Mouse (Mus musculus) intestine, postnatal 0 days (tissue): ENCODE data around the gene Bcas1. TPM values are rescaled to one million over a fixed set of nuclear protein-coding genes. Genes with fewer than 3 reads are reported as not detected.

Experiments used
- ATAC-seq: fragments of 200-750 bp; cut with Nextera tagmentation; 2 replicates; pipeline ENCODE4 v1.8.0; 2017; ENCODE audit warnings: mild to moderate bottlenecking, moderate TSS enrichment, moderate library complexity
- H3K27ac ChIP-seq: fragments of 300-500 bp; sonication (generic); 2 replicates; pipeline ENCODE4 v1.5.1; 2014; ENCODE audit warnings: mild to moderate bottlenecking, low read depth, low read length, moderate library complexity
- H3K27me3 ChIP-seq: fragments of 300-500 bp; sonication (generic); replicated peaks from 2 replicates; pipeline ENCODE4 v1.6.1; 2014; ENCODE audit warnings: low read length, mixed read lengths; ENCODE audit not compliant: control insufficient read depth, insufficient read depth
- H3K36me3 ChIP-seq: fragments of 300-500 bp; sonication (generic); 2 replicates; pipeline ENCODE4 v1.6.1; 2014; ENCODE audit warnings: mild to moderate bottlenecking, moderate library complexity; ENCODE audit not compliant: control insufficient read depth, insufficient read depth
- H3K4me1 ChIP-seq: fragments of 300-500 bp; sonication (generic); replicated peaks from 2 replicates; pipeline ENCODE4 v1.6.1; 2014; ENCODE audit warnings: antibody characterized with exemption, low read length, mixed read lengths; ENCODE audit not compliant: control insufficient read depth, insufficient read depth
- H3K4me2 ChIP-seq: fragments of 300-500 bp; sonication (generic); replicated peaks from 2 replicates; pipeline ENCODE4 v1.6.1; 2014; ENCODE audit warnings: low read depth, mild to moderate bottlenecking, moderate library complexity
- H3K4me3 ChIP-seq: fragments of 300-500 bp; sonication (generic); 2 replicates; pipeline ENCODE4 v1.5.1; 2014; ENCODE audit warnings: low read depth, low read length
- H3K9ac ChIP-seq: fragments of 300-500 bp; sonication (generic); 2 replicates; pipeline ENCODE4 v1.6.1; 2014; ENCODE audit warnings: mild to moderate bottlenecking, low read depth, low read length
- H3K9me3 ChIP-seq: fragments of 300-500 bp; sonication (generic); 2 replicates; pipeline ENCODE4 v1.6.1; 2016; ENCODE audit warnings: mixed run types; ENCODE audit not compliant: control insufficient read depth
- CTCF ChIP-seq: sonication (generic); IDR thresholded peaks from 2 replicates; pipeline ENCODE4 v1.5.1; 2016; ENCODE audit warnings: low read depth, mild to moderate bottlenecking, control low read depth, antibody characterized with exemption, moderate library complexity
- WGBS: fragments of 180-500 bp; shearing (Covaris S2); extraction: QIAGEN DNeasy Blood & Tissue Kit; methylation state at CpG from one replicate; pipeline ENCODE4 v1.1.7; 2014; 5-methylcytosine and 5-hydroxymethylcytosine counted together
- polyA plus RNA-seq: library from polyadenylated mRNA; unstranded; fragments of >200 nt; fragmentation: Nextera tagmentation; extraction: Ambion mirVana; gene quantifications from 2 replicates; pipeline ENCODE4 v1.2.1, GENCODE M21; 2015

Gene Bcas1
- polyA plus RNA-seq, 1 experiment from 2014 or later, result 5.6 TPM

DNA sequence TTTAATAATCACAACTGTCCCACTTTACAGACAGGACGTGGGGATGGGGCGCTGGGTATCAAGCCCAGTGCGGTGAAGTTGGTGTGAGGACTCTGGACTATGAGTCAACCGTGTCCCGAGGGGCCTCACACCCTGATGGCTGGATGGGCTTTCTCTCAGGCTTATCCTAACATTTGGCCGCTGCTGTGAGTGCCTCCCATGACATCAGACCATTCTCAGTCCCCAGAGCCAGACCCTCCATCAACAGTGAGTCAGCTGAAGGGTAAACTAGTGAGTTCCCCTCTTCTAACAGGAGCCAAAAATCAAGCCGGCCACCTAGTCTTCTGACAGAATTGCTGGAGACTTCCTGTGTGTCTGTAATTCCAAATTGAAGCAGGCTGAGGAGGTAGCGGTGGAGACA, 97.2 kb downstream of the Bcas1 start:
- ATAC-seq, result peak; percentile 87
- TF ChIP-seq CTCF, result no peak
- WGBS, result 19% methylated on average over 8 of the region's 8 CpGs
- H3K27ac ChIP-seq, result peak overlapping the region; percentile 67
- no peaks in the 10 kb centered on the region for H3K36me3 ChIP-seq
- H3K27me3 ChIP-seq, result no peaks in the 10 kb centered on the region
- H3K4me2 ChIP-seq, result peak overlapping the region; percentile 28; the same call in 1 of the 2 replicates
- H3K9me3 ChIP-seq, result no peaks in the 10 kb centered on the region
- 0 out of 2 replicates have a peak, but pooled peaks cover 8% of the 10 kb centered on the region for H3K4me1 ChIP-seq
- no peak overlapping the region for H3K4me3 ChIP-seq
- H3K9ac ChIP-seq, result 0 out of 2 replicates have a peak overlapping the region, but pooled peaks have one; percentile 3

- peak; percentile 81 for ATAC-seq
- 55% methylated on average over 13 of the region's 13 CpGs for WGBS
- Histone ChIP-seq H3K27me3 (no peaks in the 10 kb centered on the region), H3K4me3 (no peak overlapping the region), H3K4me2 (peak overlapping the region; percentile 28; the same call in 1 of the 2 replicates), H3K9me3 (no peaks in the 10 kb centered on the region), H3K9ac (no peak overlapping the region), H3K36me3 (no peaks in the 10 kb centered on the region), H3K27ac (peak overlapping the region; percentile 67), H3K4me1 (0 out of 2 replicates have a peak, but pooled peaks cover 8% of the 10 kb centered on the region)
- TF ChIP-seq CTCF, result no peak
These were observed 97.7 kb downstream of the Bcas1 start for GRCm38 (mm10) chr2:170329921-170330320.

- Histone ChIP-seq H3K4me2 (peak overlapping the region; percentile 59), H3K27me3 (no peaks in the 10 kb centered on the region), H3K4me3 (peak overlapping the region; percentile 22), H3K9ac (peak overlapping the region; percentile 45; the same call in 1 of the 2 replicates), H3K27ac (peak overlapping the region; percentile 69), H3K9me3 (no peaks in the 10 kb centered on the region), H3K4me1 (peaks cover 10% of the 10 kb centered on the region), H3K36me3 (no peaks in the 10 kb centered on the region)
- ATAC-seq, result peak; percentile 72
- no peak for TF ChIP-seq CTCF
- 2% methylated on average over 19 of the region's 19 CpGs for WGBS
These were observed 103.7 kb downstream of the Bcas1 start for GRCm38 (mm10) chr2:170323925-170324347.

DNA sequence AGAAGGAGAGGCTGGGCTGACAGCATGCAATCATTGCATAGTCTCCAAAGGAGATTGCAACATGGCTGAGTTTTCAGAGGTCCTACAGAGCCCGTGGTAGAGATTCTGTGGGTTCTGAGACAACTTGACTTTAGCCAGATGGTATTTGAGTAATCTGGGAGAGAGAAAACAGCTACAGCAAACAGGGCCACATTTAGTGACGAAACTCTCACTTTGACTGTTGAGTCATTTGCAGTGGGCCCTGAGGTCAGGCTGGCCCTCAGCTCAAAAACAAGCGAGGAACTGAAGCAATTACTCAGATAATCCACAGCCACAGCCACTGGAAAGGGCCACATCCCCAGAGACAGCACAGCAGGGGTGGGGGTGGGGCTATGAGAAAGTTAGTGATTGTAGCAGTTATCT, 105.6 kb downstream of the Bcas1 start:
- Histone ChIP-seq H3K27me3 (no peaks in the 10 kb centered on the region), H3K4me2 (no peak overlapping the region), H3K4me1 (peaks cover 13% of the 10 kb centered on the region), H3K36me3 (no peaks in the 10 kb centered on the region), H3K9me3 (no peaks in the 10 kb centered on the region), H3K9ac (no peak overlapping the region), H3K27ac (peak overlapping the region; percentile 54; the same call in 1 of the 2 replicates), H3K4me3 (no peak overlapping the region)
- TF ChIP-seq CTCF, result no peak
- ATAC-seq, result no peak
- 25% methylated on average over 3 of the region's 3 CpGs for WGBS

DNA sequence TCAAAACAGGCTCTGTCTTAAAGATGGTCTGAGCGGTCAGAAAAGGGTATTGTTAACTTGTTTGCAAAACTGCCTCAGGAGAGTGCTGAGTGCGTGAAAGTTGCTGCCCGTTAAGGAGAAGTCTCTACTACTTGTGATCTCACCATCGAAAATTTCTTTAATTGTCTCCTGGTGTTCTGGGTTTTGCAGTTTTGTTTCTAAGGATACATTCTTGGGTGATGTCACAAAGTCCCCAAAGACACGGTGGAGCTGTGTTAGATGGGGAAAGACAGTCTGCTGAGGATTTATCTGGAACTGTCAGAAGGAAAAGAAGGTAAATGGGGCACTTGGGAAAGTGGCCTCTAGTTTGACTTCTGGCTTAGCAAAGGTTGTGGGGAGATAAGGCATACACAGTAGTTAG, 106.1 kb downstream of the Bcas1 start:
- no peak for TF ChIP-seq CTCF
- H3K27me3 ChIP-seq, result no peaks in the 10 kb centered on the region
- no peaks in the 10 kb centered on the region for H3K36me3 ChIP-seq
- WGBS, result 50% methylated on average over 5 of the region's 5 CpGs
- ATAC-seq, result no peak
- peak overlapping the region; percentile 54; the same call in 1 of the 2 replicates for H3K27ac ChIP-seq
- no peaks in the 10 kb centered on the region for H3K9me3 ChIP-seq
- H3K4me3 ChIP-seq, result no peak overlapping the region
- H3K4me2 ChIP-seq, result no peak overlapping the region
- H3K9ac ChIP-seq, result no peak overlapping the region
- peaks cover 13% of the 10 kb centered on the region for H3K4me1 ChIP-seq

- peaks cover 13% of the 10 kb centered on the region for H3K4me1 ChIP-seq
- peak overlapping the region; percentile 38 for H3K4me3 ChIP-seq
- H3K36me3 ChIP-seq, result no peaks in the 10 kb centered on the region
- peak; percentile 69 for ATAC-seq
- no peaks in the 10 kb centered on the region for H3K27me3 ChIP-seq
- peak overlapping the region; percentile 57 for H3K9ac ChIP-seq
- WGBS, result 11% methylated on average over 19 of the region's 20 CpGs
- no peak for TF ChIP-seq CTCF
- peak overlapping the region; percentile 76 for H3K27ac ChIP-seq
- H3K4me2 ChIP-seq, result peak overlapping the region; percentile 77
- no peaks in the 10 kb centered on the region for H3K9me3 ChIP-seq
These were observed 107.8 kb downstream of the Bcas1 start for GRCm38 (mm10) chr2:170319533-170320463.
